Mouse (Mus musculus) MN1 (cell line): ENCODE data around the gene Cfap58.
A peak's percentile ranks its signal among the peaks of the same experiment; 100 is the strongest.

ENCODE experiments used
- DNase-seq: peaks from one replicate; pipeline ENCODE4 v3.0.0-alpha.2; 2016; ENCODE audit warnings: low spot score

Gene Cfap58

GRCm38 (mm10) chr19:47917396-47917795 is 20.1 kb upstream of the Cfap58 start:
- peak; percentile 25 for DNase-seq

DNA sequence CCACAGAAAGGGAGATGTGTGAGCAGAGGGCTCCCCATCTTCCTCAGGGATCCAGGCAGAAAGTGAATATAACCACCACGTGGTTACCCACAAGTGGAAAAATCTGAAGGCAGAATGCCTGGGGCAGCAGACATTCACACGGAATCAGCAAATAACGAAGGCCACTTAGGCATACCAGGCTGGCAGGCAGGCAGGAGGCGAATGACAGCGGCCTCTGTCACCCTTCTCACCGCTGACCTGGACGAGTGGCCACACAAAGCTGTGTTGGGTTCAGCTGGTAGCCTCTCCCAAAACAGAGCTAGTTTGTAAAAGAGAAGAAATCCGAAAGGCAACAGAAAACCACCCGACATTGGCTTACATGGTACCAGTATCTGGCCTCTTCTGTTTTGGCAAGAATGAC is 19.5 kb upstream of the Cfap58 start:
- DNase-seq, result no peak

- DNase-seq, result peak; percentile 37
These were observed 18.9 kb upstream of the Cfap58 start for GRCm38 (mm10) chr19:47918455-47919101.

- peak; percentile 83 for DNase-seq
These were observed 18.1 kb upstream of the Cfap58 start, which contains the start of the genes Cfap43 and Itprip for GRCm38 (mm10) chr19:47919126-47919965. Cfap43 (minus strand) TSS chr19:47919287. Itprip (minus strand) TSS chr19:47919299.

DNA sequence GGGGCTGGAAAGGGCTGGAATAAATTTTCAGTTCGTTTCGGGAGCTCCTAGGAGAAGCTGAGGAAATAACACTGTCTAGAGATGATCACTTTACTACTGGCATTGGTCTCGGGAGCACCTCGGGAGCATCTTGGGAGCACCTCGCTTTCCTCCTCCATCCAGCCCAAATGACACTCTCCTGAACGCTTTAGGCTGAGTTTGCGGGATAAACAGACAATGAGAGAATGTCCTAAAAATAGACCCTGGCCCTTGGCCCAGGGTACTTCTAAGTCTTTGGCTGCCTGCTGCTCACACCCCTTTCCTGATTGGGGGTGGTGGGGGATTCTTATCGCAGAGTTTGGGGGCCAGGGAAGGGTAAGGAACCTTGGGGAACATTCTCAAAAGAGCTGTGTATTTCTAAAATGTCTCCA is 17.5 kb upstream of the Cfap58 start:
- peak; percentile 34 for DNase-seq

DNA sequence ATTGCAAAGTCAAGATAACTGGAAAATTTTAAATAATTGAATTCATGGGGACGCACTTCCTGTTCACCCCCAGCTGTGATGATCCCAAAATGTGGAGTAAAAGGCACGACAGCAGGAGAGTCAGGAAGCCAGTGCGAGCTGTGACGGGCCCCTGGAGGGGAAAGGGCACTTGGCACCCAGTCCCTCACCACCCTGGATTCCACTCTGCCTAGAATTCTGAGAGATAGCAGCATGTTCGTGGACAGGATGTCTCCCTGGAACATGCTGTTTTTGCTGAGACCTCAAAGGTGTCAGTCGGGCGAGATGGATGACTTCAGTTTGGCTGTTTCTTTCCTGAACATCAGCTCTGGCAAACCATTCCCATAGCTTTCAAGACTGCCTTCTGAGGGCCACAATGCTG is 11.7 kb upstream of the Cfap58 start:
- no peak for DNase-seq

- DNase-seq, result no peak
These were observed 10.4 kb upstream of the Cfap58 start for GRCm38 (mm10) chr19:47927032-47927431.

DNA sequence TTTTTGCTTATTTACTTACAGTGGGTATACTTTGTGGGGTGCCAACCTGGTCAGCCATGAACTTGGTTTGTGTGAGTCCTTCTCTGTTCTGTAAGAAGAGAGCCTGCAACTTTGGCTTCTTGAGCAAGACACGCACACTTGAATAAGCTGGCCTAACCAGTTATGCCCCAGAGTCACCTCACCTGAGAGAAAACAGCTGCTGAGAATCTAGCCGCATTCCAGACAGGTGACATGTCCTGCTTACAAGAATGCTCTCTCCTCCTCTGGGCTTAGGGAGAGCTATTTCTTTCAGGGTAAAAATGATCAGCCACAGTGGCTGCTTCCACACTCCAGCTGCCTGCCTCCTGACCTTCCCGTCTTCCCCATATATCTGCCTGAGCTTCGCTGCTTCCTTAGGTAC is 8.4 kb upstream of the Cfap58 start:
- no peak for DNase-seq

DNA sequence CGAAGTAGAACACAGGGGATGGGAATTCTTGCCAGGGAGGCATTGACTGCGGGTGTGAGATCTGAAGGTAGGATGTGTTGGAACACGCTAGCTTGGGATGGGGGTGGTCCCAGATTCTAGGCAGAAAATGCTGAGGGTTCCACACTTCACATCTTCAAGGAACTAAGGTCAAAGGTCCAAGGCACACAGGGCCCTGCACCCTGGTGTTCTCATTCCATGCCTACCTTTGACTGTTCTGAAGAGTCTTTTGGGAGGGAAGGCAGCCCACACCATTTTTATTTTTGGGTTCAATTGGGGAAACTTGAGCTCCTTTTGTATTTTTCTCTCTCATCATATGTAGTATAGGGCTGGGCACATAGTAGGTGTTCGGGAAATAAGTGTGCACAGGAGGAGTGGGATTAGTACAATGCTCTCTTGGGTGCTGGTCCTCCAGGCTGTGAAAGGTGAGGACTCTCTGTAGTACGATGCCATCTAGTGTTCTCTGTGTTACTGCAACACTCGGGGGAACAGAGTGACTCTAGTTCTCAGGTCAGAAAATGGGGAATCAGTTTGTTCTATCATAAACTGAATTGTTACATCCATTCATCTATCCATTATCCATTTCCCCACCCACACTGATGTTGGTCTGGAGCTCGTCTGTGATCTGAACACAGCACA is 5.4 kb upstream of the Cfap58 start:
- peak; percentile 74 for DNase-seq

GRCm38 (mm10) chr19:47934146-47934545 is 3.3 kb upstream of the Cfap58 start:
- DNase-seq, result no peak

DNA sequence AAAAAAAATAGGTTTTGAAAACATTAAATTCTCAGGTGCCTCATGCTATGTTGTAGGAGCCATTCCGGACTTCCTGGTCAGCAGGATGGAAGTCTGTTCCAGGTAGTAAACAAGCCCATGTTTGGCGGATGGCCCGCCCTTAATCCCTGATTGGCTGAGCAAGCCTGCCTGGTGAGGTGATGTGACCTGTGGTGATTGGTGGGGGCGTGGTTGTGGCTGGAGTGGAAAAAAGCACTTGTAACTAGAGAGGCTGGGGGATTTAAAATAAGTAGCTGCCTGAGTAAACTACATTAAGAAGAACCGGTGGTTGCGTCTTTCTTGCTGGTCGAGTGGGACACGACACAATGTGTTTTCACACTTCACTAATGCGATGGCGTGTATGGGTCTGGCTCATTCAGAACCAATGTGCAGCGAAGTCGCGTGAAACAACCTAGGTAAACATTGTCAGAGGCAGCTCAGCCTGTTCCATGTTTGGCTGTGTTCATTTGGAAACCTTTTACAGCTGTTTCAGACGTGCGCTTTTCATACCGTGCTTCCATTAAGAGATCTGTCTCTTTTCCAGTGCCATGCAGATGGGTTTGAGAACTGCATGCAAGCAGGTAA is 2.7 kb upstream of the Cfap58 start:
- DNase-seq, result no peak

GRCm38 (mm10) chr19:47935530-47935929 is 1.9 kb upstream of the Cfap58 start:
- DNase-seq, result no peak

GRCm38 (mm10) chr19:47936490-47936889 is 985 bp upstream of the Cfap58 start:
- peak; percentile 51 for DNase-seq

DNA sequence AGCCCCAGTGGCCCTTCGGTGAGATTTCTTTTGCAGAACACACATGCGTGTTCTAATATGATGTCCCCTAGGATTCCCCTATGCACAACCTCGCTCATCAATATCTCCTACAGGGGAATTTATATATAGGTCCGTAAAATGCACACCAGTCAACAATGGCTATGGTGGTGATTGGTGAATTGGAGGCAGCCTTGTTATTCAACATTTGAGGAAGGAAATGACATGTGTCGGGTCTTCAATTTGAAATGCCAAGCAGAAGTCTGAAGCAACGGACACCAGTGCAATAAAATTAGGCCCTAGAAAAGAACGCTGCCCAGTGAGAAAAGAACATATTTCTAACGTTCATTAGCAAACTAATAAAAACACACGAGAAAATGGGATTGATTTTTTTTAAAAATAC is 537 bp upstream of the Cfap58 start:
- no peak for DNase-seq

GRCm38 (mm10) chr19:47939361-47939760 is 1.9 kb downstream of the Cfap58 start:
- DNase-seq, result no peak

- peak; percentile 27 for DNase-seq
These were observed 9.5 kb downstream of the Cfap58 start for GRCm38 (mm10) chr19:47946821-47947465.

DNA sequence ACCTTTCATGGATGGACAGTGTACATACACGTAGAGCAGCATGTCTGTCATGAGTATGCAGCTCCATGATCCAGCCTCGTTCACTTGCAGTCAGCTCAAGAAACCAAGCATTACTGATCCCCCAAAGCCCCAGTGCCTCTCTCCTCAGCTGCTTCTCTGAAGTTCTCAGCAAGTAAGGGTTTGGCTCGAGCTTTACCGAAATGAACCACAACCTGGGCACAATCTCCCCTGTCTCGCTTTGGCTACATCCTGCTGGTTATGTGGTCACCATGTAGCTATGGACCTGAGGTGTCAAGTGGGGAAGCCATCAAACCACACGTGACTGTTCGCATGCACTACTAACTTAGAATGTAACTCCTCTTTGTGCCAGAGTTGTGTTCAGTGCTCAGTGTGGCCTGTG is 13.5 kb downstream of the Cfap58 start:
- DNase-seq, result no peak

- no peak for DNase-seq
These were observed 15.7 kb downstream of the Cfap58 start for GRCm38 (mm10) chr19:47953169-47953568.

GRCm38 (mm10) chr19:47958181-47958580 is 20.7 kb downstream of the Cfap58 start:
- DNase-seq, result no peak

DNA sequence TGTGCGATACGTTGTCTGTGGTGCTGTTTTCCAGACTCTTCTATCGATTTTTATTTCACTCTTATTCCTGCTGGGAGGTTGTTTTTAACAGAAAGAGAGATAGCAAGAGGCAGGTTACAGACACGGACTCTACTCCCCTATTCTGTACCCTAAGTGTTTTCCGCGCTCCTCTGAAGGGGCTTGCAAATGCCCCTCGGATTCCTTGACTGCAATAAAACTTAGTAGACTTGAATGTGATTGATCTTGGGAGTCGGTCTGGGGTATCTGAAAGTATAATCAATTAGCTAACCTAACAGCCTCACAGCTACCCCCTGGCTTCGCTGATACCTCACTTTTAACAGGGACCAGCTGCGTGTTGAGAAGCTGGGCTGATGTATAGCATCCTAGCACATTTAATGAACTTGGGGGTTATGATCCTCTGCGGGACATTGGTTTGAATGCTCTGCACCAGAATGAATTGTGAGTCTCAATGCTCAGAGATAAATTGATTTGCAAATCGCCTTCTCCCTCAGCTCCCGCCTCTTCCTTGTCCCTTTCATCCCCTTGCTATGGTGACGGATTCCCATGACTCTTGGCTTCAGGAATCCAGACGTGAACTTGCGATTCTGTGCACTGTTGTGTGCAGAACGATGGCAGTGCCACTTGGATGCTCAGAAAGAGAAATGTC is 31.7 kb downstream of the Cfap58 start:
- DNase-seq, result no peak

- no peak for DNase-seq
These were observed 33.6 kb downstream of the Cfap58 start for GRCm38 (mm10) chr19:47971066-47971465.
